Mouse (Mus musculus) MEL (cell line): ENCODE measurements around the gene Mpzl1. TPM values are rescaled to one million over a fixed set of nuclear protein-coding genes. Genes with fewer than 3 reads are reported as not detected.

ENCODE experiments used
- DNase-seq: peaks from one replicate; pipeline ENCODE4 v3.0.0; 2011; ENCODE audit warnings: low read depth, low spot score
- H3K27ac ChIP-seq: 2 replicates; pipeline ENCODE4 v1.5.1; 2012; ENCODE audit warnings: low read depth, mild to moderate bottlenecking, control low read depth, low read length, moderate library complexity; ENCODE audit not compliant: control insufficient read depth
- H3K27me3 ChIP-seq, 2 experiments: fragments of 150-350 bp in 1 of 2; sonication (generic) in 1 of 2; 2 replicates each; pipeline ENCODE4 v1.6.1; 2012; ENCODE audit warnings: low read length in 2 of 2, mild to moderate bottlenecking in 2 of 2, improper control_type of control experiment in 1 of 2, moderate library complexity in 1 of 2; ENCODE audit not compliant: insufficient read depth in 2 of 2, control insufficient read depth in 1 of 2
- H3K36me3 ChIP-seq, 2 experiments: 2 replicates each; pipeline ENCODE4 v1.6.1; 2012 to 2014; ENCODE audit warnings: low read length in 2 of 2, improper control_type of control experiment in 1 of 2, inconsistent platforms in 1 of 2, mild to moderate bottlenecking in 1 of 2; ENCODE audit not compliant: insufficient read depth in 2 of 2, control insufficient read depth in 1 of 2
- H3K4me1 ChIP-seq, 2 experiments: fragments of 150-350 bp in 1 of 2; sonication (generic) in 1 of 2; 2 replicates each; pipeline ENCODE4 v1.6.1; 2012; ENCODE audit warnings: low read length in 2 of 2, improper control_type of control experiment in 1 of 2, mild to moderate bottlenecking in 1 of 2; ENCODE audit not compliant: insufficient read depth in 2 of 2, control insufficient read depth in 1 of 2
- H3K4me3 ChIP-seq, 2 experiments: fragments of 150-350 bp in 1 of 2; sonication (generic) in 1 of 2; 2 replicates each; pipeline ENCODE4 v1.5.1; 2012; ENCODE audit warnings: low read depth in 2 of 2, low read length in 2 of 2, mild to moderate bottlenecking in 2 of 2, moderate library complexity in 2 of 2, control low read depth in 1 of 2, improper control_type of control experiment in 1 of 2; ENCODE audit not compliant: control insufficient read depth in 1 of 2, insufficient read depth in 1 of 2
- H3K79me2 ChIP-seq: 2 replicates; pipeline ENCODE4 v1.6.1; 2012; ENCODE audit warnings: mild to moderate bottlenecking, low read length, moderate library complexity; ENCODE audit not compliant: control insufficient read depth, poor library complexity, insufficient read depth
- H3K9ac ChIP-seq: 2 replicates; pipeline ENCODE4 v1.6.1; 2012; ENCODE audit warnings: low read depth, mild to moderate bottlenecking, control low read depth, low read length, moderate library complexity; ENCODE audit not compliant: control insufficient read depth, poor library complexity, severe bottlenecking
- H3K9me3 ChIP-seq: fragments of 150-350 bp; sonication (generic); replicated peaks from 2 replicates; pipeline ENCODE4 v1.6.1; 2012; ENCODE audit warnings: mild to moderate bottlenecking, low read length, improper control_type of control experiment, moderate library complexity; ENCODE audit not compliant: insufficient read depth
- BHLHE40 ChIP-seq: IDR thresholded peaks from 2 replicates; pipeline ENCODE4 v1.6.1; 2012; ENCODE audit warnings: low read depth, mild to moderate bottlenecking, inconsistent platforms, low read length, improper control_type of control experiment, borderline replicate concordance
- HCFC1 ChIP-seq: IDR thresholded peaks from 2 replicates; pipeline ENCODE4 v1.6.1; 2012; ENCODE audit warnings: low read depth, mild to moderate bottlenecking, inconsistent platforms, low read length, improper control_type of control experiment, moderate library complexity
- KAT2A ChIP-seq: conservative IDR thresholded peaks from 2 replicates; pipeline ENCODE4 v1.6.1; 2012; ENCODE audit warnings: low read depth, low read length, improper control_type of control experiment, inconsistent platforms
- MAZ ChIP-seq: IDR thresholded peaks from 2 replicates; pipeline ENCODE4 v1.6.1; 2012; ENCODE audit warnings: low read depth, mild to moderate bottlenecking, inconsistent platforms, low read length, improper control_type of control experiment
- MEF2A ChIP-seq: IDR thresholded peaks from 2 replicates; pipeline ENCODE4 v1.6.1; 2014; ENCODE audit warnings: low read depth, mild to moderate bottlenecking, inconsistent platforms, low read length, improper control_type of control experiment; ENCODE audit not compliant: poor library complexity, insufficient replicate concordance, severe bottlenecking; ENCODE audit errors: extremely low read depth
- MYC ChIP-seq: IDR thresholded peaks from 2 replicates; pipeline ENCODE4 v1.6.1; 2011; ENCODE audit warnings: low read depth, mild to moderate bottlenecking, low read length, improper control_type of control experiment, moderate library complexity
- SMC3 ChIP-seq: IDR thresholded peaks from 2 replicates; pipeline ENCODE4 v1.6.1; 2011; ENCODE audit warnings: low read depth, low read length, improper control_type of control experiment
- UBTF ChIP-seq: IDR thresholded peaks from 2 replicates; pipeline ENCODE4 v1.6.1; 2012; ENCODE audit warnings: low read depth, mild to moderate bottlenecking, inconsistent platforms, low read length, improper control_type of control experiment, moderate library complexity, borderline replicate concordance; ENCODE audit not compliant: insufficient read depth
- USF1 ChIP-seq: IDR thresholded peaks from 2 replicates; pipeline ENCODE4 v1.6.1; 2014; ENCODE audit warnings: low read depth, mild to moderate bottlenecking, inconsistent platforms, low read length, improper control_type of control experiment, moderate library complexity
- USF2 ChIP-seq, 2 experiments: IDR thresholded peaks; 2 replicates each; pipeline ENCODE4 v1.6.1; 2011 to 2012; ENCODE audit warnings: improper control_type of control experiment in 2 of 2, low read length in 2 of 2, borderline replicate concordance in 1 of 2, inconsistent platforms in 1 of 2, low read depth in 1 of 2, mild to moderate bottlenecking in 1 of 2; ENCODE audit not compliant: insufficient read depth in 1 of 2
- ZC3H11A ChIP-seq: IDR thresholded peaks from 2 replicates; pipeline ENCODE4 v1.6.1; 2012; ENCODE audit warnings: low read depth, mild to moderate bottlenecking, inconsistent platforms, low read length, improper control_type of control experiment
- ZNF384 ChIP-seq: IDR thresholded peaks from 2 replicates; pipeline ENCODE4 v1.6.1; 2012; ENCODE audit warnings: low read depth, mild to moderate bottlenecking, inconsistent platforms, low read length, improper control_type of control experiment
- polyA plus RNA-seq, 2 experiments: library from polyadenylated mRNA; stranded (reverse) in 1 of 2; unstranded in 1 of 2; fragments of >175 nt in 1 of 2; fragments of >200 nt in 1 of 2; gene quantifications; 2 replicates each; pipeline versions ENCODE4 v1.2.1 to v1.2.4; 2012; ENCODE audit warnings: low replicate concordance in 2 of 2, low read depth in 1 of 2; ENCODE audit not compliant: insufficient read length in 2 of 2, insufficient read depth in 1 of 2, missing spikeins in 1 of 2
- total RNA-seq: library from RNA; depleted of rRNA; stranded (reverse); fragments of 300-350 nt; gene quantifications from 2 replicates; pipeline ENCODE4 v1.2.3, GENCODE M21; 2012

Mpzl1 gene
- total and polyA plus RNA-seq, 3 experiments = 3.2 to 19.8 TPM; not detected in 1

DNA sequence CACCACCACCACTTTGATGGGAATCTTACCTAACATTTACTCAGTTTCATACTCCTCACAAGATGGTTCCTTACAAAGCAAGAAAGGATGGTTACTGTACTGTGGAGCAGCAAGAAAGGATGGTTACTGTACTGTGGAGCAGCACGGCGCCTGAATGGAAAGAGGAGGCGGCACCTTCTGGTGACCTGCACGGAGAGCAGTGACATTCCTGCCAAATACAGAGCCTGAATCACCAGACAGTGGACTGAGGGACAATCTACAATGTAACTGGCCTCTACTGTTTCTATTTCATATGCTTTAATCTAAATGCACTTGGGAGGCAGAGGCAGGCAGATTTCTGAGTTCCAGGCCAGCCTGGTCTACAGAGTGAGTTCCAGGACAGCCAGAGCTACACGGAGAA lies 9.3 kb downstream of the Mpzl1 start:
- no peaks in the 10 kb centered on the region for H3K79me2 ChIP-seq
- peaks cover 8 to 13% of the 10 kb centered on the region in 2 experiments for H3K4me1 ChIP-seq
- no peak for DNase-seq
- H3K4me3 ChIP-seq = no peak overlapping the region
- H3K9me3 ChIP-seq = no peaks in the 10 kb centered on the region
- TF ChIP-seq UBTF = no peak
- TF ChIP-seq KAT2A = no peak
- TF ChIP-seq ZNF384 = no peak
- TF ChIP-seq MYC = no peak
- H3K27ac ChIP-seq = no peak overlapping the region
- peaks cover 0 to 12% of the 10 kb centered on the region in 2 experiments; a peak in 2 of 4 replicates for H3K36me3 ChIP-seq
- H3K9ac ChIP-seq = no peak overlapping the region
- H3K27me3 ChIP-seq = no peaks in the 10 kb centered on the region

DNA sequence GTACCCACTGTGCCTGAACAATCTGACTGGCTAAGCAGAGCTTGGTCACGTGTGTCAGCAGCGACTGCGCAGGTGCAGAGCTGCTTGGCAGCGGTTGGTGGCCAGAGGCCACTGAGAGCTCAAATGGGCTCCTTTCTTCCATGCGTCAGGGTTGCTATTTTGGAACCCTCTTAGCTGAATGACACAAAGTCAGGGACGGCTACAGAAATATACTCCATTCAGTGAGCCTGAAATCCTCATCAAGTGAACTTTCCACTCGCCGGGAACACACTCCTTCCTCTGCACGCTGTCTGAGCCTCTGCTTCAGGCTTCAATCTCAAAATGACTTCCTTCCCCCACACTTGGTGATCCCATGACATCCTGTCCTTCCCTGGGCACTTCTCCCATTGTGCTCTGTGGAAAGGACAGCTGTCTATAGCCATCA lies 16.1 kb downstream of the Mpzl1 start:
- H3K4me1 ChIP-seq = peaks cover 0 to 9% of the 10 kb centered on the region in 2 experiments; a peak in 2 of 4 replicates
- H3K79me2 ChIP-seq = no peaks in the 10 kb centered on the region
- no peak for TF ChIP-seq MEF2A
- TF ChIP-seq MAZ = no peak
- TF ChIP-seq BHLHE40 = no peak
- TF ChIP-seq SMC3 = no peak
- no peak for TF ChIP-seq USF1
- TF ChIP-seq MYC = no peak
- TF ChIP-seq ZNF384 = no peak
- no peak for TF ChIP-seq ZC3H11A
- TF ChIP-seq HCFC1 = no peak
- no peak for TF ChIP-seq USF2 (IDR thresholded peaks at IDR 0.05; ENCODE audit: borderline replicate concordance in 1 of 2, insufficient read depth in 1 of 2, low read depth in 1 of 2, low read length in 2 of 2)
- H3K9ac ChIP-seq = no peak overlapping the region
- no peak overlapping the region for H3K27ac ChIP-seq
- H3K36me3 ChIP-seq = peaks cover 0 to 12% of the 10 kb centered on the region in 2 experiments; a peak in 2 of 4 replicates
- no peak overlapping the region for H3K4me3 ChIP-seq
- no peaks in the 10 kb centered on the region for H3K9me3 ChIP-seq
- DNase-seq = no peak
- H3K27me3 ChIP-seq = no peaks in the 10 kb centered on the region
